Mouse (Mus musculus) ZHBTc4 (cell line): ENCODE data around the gene Jph3.

ENCODE experiments used
- DNase-seq: peaks from one replicate; pipeline ENCODE4 v3.0.0-alpha.2; 2011; ENCODE audit warnings: low read depth, low spot score

The Jph3 gene

DNA sequence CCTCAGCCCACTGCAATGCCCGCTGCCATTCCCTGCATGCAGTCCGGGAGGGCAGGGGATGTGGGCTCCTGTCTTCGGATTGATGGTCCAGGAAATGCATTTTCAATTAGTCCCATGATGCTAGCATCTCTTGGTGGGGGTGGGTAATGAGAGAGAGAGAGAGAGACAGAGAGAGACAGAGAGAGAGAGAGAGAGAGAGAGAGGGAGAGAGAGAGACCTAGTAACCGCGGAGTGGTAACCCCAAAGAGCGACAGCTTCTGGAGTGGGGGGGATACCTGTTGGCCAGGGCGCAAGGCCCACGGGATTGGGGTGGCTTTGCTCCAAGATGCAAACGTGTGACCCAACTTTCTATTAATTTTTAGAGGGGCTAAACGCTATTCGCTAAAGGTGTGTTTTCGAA, at the start of gene Jph3:
Gene Jph3, plus strand, starts transcription at position 301 of the 400 bp plus-strand sequence.
- DNase-seq: no peak

DNA sequence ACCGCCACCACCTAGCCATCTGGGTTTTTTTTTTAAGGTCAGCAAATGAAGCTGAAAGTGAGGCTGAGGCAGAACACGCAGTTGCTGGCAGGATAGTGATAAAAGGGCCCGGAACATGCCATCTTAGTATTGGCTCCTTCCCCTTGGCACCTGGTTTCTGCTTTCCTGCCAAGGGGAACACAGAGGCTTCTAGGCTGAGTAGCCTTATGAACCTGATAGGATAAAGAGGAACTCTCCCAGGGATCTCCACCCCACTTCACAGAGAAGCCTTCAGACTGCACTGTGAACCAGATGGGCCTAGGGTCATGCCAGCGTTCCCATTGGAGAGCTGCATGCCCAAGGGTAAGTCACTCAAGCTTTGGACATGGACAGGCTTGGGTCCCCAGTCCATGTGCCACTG, 48.5 kb upstream of the Jph3 start:
- no peak for DNase-seq

DNA sequence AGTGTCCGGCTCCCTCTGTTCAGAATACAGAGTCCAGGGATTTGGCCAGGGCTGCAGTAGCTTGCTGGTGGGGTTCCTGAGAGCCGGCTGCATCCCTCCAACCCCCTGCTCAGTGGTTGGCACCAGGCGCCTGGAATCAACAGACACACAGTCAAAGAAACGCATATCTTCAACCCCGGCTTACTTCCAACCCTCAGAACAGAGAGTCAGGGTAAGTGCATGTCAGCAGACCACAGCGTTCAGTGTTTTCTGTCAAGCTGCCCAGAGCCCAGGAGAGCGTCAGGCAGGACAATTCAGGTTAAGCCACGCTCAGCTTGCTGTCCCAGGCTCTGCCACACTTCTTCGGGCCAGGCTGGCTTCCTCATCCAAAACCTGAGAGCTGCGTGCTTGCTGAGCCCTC, 48.0 kb upstream of the Jph3 start:
- DNase-seq: no peak

DNA sequence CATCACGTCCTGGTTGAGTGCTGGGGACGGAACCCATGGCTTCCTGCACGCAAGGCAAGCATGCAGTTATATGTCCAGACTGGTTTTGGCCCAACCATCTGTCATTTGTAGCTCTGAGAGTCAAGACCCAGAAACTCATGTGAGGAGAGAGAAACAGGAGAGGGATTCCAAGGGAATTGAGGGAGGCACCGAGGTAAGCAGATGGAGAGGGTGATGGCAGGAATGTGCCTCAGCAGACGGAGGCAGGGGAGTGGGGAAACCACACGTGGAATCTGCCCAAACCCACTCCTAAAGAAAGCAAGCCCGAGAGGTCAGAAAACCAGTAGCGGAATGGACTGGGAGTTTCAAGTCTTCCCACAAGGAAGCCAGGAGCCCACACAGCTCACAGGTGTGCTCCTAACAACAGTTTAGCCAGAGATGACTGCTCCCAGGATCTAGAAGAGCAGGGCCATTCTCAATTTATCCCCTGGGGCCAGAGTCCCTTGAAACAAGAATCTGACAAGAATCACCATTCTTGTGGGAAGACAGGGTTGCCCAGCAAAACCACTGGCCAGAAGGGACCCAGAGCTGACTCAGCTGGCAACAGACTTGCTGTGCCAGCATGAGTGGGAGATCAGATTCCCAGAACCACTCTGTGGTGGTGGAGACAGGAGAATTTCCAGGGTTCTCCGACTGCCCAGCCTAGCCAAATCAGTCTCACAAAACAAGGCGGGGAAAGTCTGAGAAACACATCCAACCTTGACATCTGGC, 46.2 kb upstream of the Jph3 start:
- DNase-seq: no peak

DNA sequence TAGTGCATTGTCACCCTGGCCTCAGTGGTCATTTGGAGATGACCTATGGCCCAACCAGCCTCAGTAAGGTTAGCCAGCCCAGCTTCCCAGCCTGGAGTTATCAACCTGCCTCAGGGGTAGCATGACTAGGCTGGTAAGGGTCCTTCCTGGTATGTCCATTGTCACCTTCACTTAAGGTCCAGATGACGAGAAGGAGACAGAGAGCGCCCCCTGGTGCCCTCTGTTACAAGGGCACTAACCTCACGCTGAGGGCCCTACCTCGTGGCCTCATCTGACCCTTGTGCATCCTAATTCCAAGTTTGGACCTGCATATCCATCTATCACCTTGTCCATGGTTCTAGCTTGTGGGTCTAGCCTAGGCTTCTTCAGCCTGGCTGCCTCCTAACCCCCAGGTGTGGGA, 44.0 kb upstream of the Jph3 start:
- peak; percentile 74 for DNase-seq

DNA sequence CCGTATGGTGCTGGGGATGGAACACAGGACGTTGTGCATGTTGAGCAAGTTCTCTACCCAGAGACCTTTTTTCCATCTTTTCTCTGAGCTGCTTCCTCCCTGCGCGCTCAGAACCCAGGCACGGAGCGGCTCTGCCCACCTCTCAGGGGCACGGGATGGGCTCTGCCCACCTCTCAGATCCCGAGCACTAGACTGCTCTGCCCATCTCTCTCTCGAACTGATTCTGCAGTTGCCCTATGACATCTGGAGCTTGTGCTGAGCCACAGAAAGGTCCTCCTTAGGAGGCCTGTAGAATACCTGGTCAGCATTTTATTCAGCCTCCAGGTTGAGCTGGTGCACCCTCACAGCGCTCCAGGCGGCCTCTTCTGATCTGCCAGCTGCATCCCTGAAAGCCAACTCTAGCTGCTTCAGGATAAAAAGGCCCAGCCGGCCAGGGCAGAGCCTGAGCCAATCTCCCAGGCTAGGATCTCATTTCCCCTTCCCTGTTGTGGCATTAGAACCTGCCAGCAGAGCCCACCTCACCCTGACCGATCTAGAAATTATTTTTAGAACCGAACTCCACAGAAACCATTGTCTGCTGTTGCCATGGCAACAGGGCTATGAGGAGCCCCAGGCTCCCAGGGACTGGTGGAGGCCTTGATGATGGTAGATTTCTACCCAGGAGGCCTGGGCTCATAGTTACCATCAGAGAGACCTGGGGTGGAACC, 41.8 kb upstream of the Jph3 start:
- DNase-seq: peak; percentile 81

DNA sequence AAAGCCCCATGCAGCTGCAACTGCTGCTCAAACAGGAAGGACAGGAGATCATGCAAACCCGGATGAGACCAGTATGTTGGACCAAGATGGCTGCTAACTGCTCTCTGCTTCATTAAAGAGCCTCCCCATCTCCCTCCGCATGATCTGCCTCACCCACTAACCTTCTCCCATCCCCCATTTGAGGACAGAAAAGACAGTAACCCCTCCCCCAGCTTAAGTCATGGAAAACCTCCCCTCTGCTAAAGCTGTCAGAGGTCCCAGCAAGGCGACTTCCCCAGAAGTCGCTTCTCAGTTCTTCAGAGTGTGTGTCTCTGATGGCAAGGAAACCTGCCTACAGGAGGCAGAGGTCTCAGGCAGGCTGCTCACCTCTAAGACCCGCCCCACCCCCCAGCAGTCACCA, 40.9 kb upstream of the Jph3 start:
- DNase-seq: peak; percentile 64

DNA sequence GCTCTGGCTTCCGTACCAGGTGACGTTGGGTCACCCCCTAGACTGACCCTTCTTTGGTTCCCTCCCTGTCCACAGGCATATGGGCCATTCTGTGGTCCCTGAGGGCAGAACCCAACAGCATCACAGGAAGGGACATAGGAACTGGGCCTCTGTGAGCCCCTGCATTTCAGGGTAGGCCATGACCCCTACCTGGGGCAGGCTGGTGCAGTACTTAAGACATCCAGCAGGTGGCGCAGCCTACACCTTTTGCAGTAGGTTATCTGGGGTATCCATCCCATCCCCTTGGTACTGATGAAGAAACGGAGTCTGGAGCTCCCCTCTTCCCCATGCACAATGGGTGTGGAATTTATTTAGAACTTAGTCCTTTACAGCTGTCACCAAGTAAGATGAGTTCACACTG, 35.0 kb upstream of the Jph3 start:
- peak; percentile 70 for DNase-seq

DNA sequence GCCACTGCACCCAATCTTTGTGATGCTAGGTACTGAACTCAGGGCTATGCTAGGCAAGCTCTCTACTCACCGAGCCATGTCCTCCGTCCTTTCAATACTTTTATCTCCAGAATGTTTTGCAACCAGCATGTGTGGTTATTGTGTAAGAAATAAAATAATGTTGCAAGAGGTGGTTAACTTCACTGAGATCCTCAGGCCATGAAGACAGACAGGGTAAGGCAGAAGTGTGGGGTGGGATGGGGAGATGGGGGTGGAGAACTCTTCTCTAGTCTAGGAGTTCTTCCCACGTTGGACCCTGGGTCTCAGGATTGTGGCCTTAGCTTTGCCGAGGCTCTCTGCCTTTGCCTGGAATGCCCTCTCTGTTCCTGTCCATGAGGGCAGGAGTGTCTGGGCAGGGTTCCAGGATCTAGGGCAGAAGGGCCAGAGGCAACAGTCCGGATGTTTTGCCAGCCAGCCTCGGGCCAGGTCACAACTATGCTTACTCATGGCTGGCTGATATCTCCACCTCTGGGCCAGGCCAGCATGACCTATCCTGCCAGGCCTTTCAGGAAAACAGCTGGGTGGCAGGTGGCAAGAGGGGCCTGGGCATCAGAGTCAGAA, 33.7 kb upstream of the Jph3 start:
- no peak for DNase-seq

DNA sequence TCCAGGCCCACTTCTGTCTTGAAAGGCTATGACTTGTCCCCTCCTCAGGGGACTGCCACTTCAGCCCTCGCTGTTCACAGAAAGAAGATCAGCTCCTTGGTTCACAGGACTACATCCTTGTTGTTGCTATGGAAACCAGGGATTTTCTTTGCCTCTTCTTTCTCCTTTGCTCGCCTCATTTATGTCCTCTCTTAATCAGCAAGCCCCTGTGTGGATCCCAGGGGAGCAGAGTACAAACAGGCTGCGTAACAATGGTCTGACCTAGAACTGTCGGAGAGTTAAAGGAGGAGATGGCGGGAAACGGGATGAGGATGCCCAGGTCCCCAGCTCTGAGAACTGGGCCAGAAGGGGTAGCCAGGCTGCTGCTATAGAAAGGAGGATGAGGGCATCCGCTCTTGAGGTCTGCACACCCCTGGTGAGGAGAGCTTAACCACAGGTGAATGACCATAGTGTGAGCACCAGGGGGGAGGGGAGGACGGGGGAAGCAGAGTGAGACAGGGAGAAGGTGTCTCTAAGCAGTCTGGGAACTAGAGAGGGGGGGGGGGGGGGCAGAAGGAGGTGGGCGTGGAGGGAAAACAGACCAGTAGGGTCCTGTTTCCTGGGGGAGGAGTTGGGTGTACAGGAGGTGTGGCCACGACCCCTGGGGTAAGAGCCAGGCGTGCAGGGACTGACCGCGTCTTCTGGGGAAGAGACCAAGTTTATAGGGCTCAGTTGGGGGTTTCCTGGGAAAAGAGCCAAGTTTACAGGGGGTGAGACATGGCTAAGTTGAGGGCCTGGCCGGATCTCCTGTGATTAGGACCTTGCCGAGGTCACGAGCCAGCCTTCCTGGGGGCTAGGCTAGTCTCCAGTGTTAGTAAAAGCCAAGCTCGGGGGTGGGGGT, 31.4 kb upstream of the Jph3 start:
- peak; percentile 42 for DNase-seq

DNA sequence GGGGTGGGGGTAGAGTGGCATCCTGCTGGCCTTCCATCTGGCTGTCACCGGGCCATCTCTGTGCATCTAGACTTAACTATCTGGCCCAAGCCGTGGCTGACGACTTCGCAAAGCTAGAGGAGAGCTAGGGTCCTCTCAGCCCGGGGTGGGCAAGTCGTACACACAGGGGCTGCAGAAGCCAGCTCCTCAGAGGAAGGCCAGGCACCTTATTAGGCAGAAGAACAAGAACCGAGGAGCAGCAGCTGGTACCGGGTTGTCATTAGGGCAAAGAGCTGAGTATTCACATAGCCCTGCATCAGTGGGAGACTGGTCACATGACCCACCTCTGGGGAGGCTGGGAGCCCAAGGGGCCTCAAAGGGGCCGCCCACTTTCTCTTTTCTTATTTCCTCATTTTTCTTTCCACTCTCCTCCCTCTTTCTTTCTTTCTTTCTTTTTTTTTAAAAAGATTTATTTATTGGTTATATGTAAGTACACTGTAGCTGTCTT, 30.8 kb upstream of the Jph3 start:
- DNase-seq: no peak

DNA sequence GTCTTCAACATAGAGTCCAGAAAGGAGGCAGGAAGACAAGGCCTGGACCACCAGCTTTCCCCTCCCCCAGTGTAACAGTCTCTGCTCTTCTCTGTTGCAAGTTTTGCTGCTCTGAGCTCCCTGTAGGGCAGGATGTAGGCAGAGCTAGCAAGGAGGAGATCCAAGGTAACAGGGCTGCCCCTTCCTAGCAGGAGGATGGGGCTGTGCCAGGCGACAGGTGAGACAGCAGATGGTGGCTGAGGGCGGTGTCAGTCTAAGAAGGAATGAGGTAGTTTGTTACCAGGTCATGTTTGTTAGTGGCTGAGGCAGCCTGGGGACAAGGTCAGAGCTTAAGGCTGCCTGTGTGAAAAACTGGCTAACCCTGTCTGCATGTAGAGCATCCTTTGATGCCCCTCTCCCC, 29.5 kb upstream of the Jph3 start:
- no peak for DNase-seq

DNA sequence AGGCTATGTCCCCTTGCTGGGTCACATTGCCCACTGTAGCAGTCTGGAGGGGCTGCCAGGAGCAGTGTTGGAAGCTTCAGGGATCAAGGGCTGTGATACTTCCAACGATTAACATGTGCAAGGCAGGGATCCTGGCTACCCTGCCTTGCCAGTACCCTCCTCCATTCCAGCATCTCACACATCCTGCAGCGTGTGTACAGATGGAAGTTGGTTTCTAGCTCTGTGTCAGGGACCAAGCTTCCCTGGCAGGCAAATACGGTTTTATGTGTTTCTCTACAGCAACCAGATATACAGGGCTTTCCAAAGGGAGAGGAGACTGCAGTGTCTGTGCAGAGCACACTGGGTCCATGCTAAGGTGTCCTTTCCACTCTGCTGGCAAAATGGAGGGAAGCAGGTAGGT, 24.2 kb upstream of the Jph3 start:
- DNase-seq: no peak

DNA sequence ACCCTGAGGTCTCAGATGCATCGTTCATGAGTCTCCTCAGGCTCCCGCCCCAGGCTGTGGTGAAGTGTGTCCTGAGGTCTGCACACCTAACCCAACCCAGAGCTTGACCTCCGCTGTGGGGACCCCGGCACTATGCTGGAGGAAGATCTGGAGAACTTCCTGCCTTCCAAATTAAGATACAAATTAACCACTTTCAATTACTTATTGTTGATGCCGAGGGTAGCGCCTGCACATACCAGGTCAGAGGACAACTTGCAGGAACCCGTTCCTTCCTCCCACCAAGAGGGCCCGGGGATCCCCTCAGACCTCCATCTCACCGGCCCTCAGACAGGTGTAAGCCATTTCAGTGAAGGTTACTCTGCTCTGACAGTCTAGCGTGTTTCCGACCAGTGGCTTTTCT, 22.5 kb upstream of the Jph3 start:
- no peak for DNase-seq

DNA sequence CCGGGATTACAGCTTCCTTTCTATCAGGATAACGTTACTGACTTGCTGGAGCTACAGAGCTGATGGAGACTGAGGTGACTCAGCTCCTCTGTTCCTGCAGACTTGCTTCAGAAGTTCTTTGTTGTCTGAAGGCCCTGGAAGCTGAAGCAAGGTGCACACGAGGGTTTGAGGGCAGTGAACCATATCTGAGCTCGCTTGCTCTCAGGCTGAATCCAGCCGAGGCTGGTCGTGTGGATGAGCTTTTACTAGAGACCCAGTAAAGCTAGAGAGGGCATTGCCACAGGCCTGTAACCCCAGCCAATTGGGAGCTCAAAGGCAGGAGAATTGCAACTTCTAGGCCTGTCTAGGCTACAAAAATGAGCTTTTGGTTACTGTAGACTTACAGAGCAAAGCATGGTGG, 21.0 kb upstream of the Jph3 start:
- no peak for DNase-seq

DNA sequence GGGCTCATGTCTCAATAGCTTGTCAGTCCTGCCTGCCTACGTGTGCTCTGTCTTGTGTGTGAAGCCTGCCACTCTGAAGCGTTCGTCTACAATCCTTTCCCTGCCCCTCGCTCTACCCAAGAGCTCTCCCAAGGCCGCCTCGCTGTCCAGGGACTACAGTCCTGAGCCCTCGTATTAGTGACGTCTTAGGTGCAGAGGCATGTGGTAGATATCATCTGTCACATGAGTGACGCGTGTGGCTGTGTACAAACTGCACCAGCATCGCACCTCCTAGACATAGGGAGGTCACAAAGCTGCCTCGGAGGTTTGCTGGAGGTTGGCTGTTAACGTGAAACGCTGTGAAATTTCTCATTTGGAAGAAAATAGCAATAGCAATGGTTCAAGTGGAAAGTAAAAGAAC, 11.9 kb upstream of the Jph3 start:
- no peak for DNase-seq

DNA sequence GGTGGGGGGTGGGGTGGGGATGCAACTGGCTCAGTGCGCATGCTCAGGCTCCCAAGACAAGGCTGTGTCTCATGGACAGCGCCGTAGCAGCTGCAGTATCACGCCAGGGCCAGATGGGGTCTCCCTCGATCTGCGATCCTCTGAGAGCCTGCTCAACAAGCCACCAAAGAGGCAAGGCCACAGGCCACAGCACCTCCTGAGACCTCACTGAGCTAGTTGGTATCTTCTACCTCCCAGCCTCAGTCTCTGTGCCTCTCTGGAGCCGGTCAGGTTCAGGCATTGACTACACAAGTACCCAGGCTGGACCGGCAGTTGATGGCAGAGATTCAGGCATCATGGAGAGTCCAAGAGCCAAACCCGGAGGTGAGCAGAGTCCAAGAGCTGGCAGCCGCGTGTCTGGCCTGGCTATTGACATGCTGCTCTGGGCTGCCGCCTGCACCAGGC, 11.4 kb upstream of the Jph3 start:
- DNase-seq: peak; percentile 97

DNA sequence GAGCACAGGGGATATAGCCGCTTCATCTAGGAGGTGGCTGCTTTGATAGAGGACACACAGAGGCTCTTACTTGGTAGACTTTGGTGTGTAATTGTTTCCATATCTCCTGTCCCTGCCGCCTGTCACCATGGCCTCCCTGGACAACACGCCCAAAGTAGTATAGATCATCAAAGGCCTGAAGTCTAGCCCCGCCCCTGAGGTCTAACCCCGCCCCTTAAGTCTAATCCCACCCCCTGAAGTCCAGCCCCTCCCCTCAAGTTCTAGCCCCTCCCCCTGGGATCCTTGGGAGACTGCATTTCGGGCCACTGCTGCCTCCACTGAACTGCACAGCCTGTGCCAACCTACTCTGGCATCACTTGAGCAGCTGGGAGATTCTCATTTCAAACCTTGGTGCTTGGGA, 10.5 kb upstream of the Jph3 start:
- DNase-seq: peak; percentile 71

DNA sequence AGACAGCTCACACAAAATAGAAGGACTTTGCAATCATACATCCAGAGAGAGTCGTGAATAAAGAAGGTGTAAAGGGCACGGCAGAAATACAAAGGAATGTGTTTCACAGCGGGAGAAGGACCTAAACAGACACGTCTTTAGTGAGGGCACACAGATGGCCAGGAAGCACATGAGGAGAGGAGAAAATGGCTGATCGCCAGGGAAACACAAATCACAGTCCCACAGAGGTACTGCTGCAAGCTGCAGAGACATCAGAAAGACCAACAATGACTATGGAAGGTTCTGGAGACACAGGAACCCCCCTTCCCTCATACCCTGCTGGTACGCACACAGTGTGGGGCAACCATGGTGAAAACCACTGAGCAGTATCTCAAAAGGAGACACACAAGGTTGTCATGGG, 8.4 kb upstream of the Jph3 start:
- DNase-seq: no peak

DNA sequence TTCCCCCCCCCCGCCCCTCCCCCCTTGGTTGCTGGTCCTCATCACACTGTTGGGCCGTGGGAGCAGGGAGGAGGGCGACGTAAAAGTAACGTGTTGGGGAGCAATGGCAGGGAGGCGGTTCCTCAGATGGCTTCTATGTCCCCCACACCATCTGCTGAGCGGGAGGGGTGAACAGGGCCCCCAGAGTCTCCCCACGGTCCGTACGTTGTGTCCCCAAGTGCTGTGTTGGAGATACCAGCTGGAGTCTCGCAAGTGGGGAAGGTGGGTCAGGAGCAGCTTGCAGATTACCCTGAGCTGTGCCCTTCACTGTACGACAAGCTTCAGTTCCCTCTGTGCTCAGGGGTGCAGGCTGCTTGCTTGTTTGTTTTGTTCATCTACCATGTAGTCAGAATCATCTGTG, 5.6 kb upstream of the Jph3 start:
- DNase-seq: no peak

DNA sequence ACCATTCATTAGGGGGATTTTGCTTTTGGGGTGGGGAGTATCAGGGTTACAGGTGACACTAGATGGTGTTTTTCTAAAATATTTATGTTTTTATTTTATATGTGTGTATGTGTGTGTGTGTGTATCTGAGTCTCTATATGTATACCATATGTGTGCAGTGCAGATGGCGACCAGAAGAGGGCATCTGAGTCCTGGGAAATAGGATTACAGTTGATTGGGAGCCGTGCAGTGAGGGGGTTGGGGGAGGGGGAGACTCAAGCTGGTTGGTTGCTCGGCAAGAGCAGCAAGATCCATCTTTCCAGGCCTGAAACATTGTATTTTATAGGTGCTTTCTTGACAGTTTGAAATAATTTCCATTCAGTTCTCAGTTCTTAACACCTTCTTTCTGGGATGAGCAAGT, 2.3 kb upstream of the Jph3 start:
- DNase-seq: peak; percentile 76

DNA sequence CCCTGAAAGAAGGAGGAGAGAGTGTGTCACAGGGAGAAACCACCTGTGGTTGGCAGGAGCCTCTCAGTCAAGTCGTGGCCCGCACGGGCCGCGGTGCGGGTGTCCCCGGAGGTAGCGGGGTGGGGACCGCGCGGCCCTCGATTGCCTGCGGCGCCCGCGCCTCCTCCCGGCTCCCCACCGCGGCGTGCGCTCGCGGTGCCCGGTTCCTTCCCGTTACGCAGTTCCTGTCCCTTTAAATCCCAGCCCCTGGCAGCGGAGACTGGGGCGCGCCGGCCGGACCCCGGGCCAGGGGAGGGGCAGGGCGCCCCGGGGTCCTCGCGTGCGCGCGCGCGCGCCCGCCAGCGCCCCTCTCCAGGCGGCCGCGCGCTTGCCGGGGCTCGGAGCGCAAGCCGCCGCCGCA, 331 bp downstream of the Jph3 start:
- DNase-seq: peak; percentile 18
